Mouse (Mus musculus): ENCODE data around the gene Samd13. TPM values are rescaled to one million over a fixed set of nuclear protein-coding genes. Genes with fewer than 3 reads are reported as not detected.

Samd13 gene
- polyA plus RNA-seq, 1 experiment from 2014 or later: 1.3 TPM

GRCm38 (mm10) chr3:146602531-146602930, 82.9 kb downstream of the Samd13 start:
- Histone ChIP-seq H3K9ac (ENCODE audit: low read length) (no peak overlapping the region), H3K9me3 (ENCODE audit: control insufficient read depth, low read length) (no peaks in the 10 kb centered on the region), H3K36me3 (ENCODE audit: control insufficient read depth, insufficient read depth, low read length) (no peaks in the 10 kb centered on the region), H3K4me3 (ENCODE audit: low read depth, low read length) (no peak overlapping the region), H3K27me3 (ENCODE audit: control insufficient read depth, insufficient read depth, low read length) (no peaks in the 10 kb centered on the region), H3K4me1 (ENCODE audit: control insufficient read depth, insufficient read depth, low read length) (no peaks in the 10 kb centered on the region), H3K27ac (replicated peaks; ENCODE audit: low read depth, low read length) (no peak overlapping the region), H3K4me2 (ENCODE audit: low read depth, severe bottlenecking) (no peak overlapping the region)
- ATAC-seq (ENCODE audit: insufficient number of reproducible peaks, low FRiP score, low TSS enrichment, low read depth): no peak
- WGBS: 89% methylated on average over 3 of the region's 3 CpGs
- DNase-seq (ENCODE audit: low spot score): no peak

- no peaks in the 10 kb centered on the region for H3K36me3 ChIP-seq (ENCODE audit: control insufficient read depth, insufficient read depth, low read length)
- H3K4me1 ChIP-seq (ENCODE audit: control insufficient read depth, insufficient read depth, low read length): no peaks in the 10 kb centered on the region
- H3K4me2 ChIP-seq (ENCODE audit: low read depth, severe bottlenecking): no peak overlapping the region
- no peak overlapping the region for H3K9ac ChIP-seq (ENCODE audit: low read length)
- ATAC-seq (ENCODE audit: insufficient number of reproducible peaks, low FRiP score, low TSS enrichment, low read depth) (no peak), DNase-seq (ENCODE audit: low spot score) (no peak)
- no peaks in the 10 kb centered on the region for H3K9me3 ChIP-seq (ENCODE audit: control insufficient read depth, low read length)
- no peak overlapping the region for H3K4me3 ChIP-seq (ENCODE audit: low read depth, low read length)
- WGBS: 93% methylated on average over 2 of the region's 2 CpGs
- H3K27ac ChIP-seq (replicated peaks; ENCODE audit: low read depth, low read length): no peak overlapping the region
- H3K27me3 ChIP-seq (ENCODE audit: control insufficient read depth, insufficient read depth, low read length): no peaks in the 10 kb centered on the region
These were observed 84.2 kb downstream of the Samd13 start for GRCm38 (mm10) chr3:146601205-146601604.

DNA sequence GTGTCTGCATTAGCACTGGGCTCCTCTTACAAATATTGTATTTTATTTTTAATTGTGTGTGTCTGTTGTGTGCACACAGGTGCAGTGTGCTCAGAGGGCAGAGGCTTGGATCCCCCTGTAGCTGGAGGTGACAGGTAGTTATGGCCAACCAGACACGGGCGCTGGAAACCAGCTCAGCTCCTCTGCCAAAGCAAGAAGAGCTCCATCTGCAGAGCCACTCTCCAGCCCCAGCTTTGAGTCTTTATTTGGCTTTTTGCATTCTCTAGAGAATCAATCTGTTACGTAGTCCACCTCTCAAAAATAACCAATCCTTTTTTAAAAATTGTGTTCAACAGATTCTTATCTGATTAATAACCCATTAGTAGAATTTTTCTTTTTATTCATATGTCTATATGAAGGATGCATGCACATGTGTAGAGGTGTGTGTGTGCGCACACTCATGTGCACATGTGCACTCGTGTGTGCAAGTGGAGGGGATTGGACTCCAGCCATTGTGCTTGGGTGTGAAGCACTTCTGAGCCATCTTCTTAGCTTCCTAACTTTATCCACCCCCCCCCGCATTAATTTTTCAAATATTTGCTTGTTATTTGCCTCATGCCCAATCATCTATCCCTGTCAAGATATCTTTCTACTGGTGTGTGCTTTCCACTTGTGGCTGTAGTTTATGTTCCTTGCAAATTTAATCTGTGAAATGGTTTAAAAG, 86.0 kb downstream of the Samd13 start:
- Histone ChIP-seq H3K4me3 (ENCODE audit: low read depth, low read length) (no peak overlapping the region), H3K9ac (ENCODE audit: low read length) (no peak overlapping the region), H3K36me3 (ENCODE audit: control insufficient read depth, insufficient read depth, low read length) (no peaks in the 10 kb centered on the region), H3K27ac (replicated peaks; ENCODE audit: low read depth, low read length) (no peak overlapping the region), H3K27me3 (ENCODE audit: control insufficient read depth, insufficient read depth, low read length) (no peaks in the 10 kb centered on the region), H3K9me3 (ENCODE audit: control insufficient read depth, low read length) (no peaks in the 10 kb centered on the region), H3K4me1 (ENCODE audit: control insufficient read depth, insufficient read depth, low read length) (no peaks in the 10 kb centered on the region), H3K4me2 (ENCODE audit: low read depth, severe bottlenecking) (no peak overlapping the region)
- no peak for ATAC-seq (ENCODE audit: insufficient number of reproducible peaks, low FRiP score, low TSS enrichment, low read depth)
- no peak for DNase-seq (ENCODE audit: low spot score)
- WGBS: 86% methylated on average over 6 of the region's 6 CpGs

- WGBS: 78% methylated on average over 6 of the region's 6 CpGs
- no peaks in the 10 kb centered on the region for H3K27me3 ChIP-seq (ENCODE audit: control insufficient read depth, insufficient read depth, low read length)
- ATAC-seq (ENCODE audit: insufficient number of reproducible peaks, low FRiP score, low TSS enrichment, low read depth) (no peak), DNase-seq (ENCODE audit: low spot score) (no peak)
- H3K4me3 ChIP-seq (ENCODE audit: low read depth, low read length): no peak overlapping the region
- H3K9me3 ChIP-seq (ENCODE audit: control insufficient read depth, low read length): no peaks in the 10 kb centered on the region
- H3K4me1 ChIP-seq (ENCODE audit: control insufficient read depth, insufficient read depth, low read length): no peaks in the 10 kb centered on the region
- H3K36me3 ChIP-seq (ENCODE audit: control insufficient read depth, insufficient read depth, low read length): no peaks in the 10 kb centered on the region
- no peak overlapping the region for H3K9ac ChIP-seq (ENCODE audit: low read length)
- H3K4me2 ChIP-seq (ENCODE audit: low read depth, severe bottlenecking): no peak overlapping the region
- H3K27ac ChIP-seq (replicated peaks; ENCODE audit: low read depth, low read length): no peak overlapping the region
These were observed 87.0 kb downstream of the Samd13 start for GRCm38 (mm10) chr3:146598411-146598810.

GRCm38 (mm10) chr3:146596864-146597263, 88.5 kb downstream of the Samd13 start:
- H3K27ac ChIP-seq (replicated peaks; ENCODE audit: low read depth, low read length): no peak overlapping the region
- no peaks in the 10 kb centered on the region for H3K27me3 ChIP-seq (ENCODE audit: control insufficient read depth, insufficient read depth, low read length)
- H3K9ac ChIP-seq (ENCODE audit: low read length): no peak overlapping the region
- no peaks in the 10 kb centered on the region for H3K36me3 ChIP-seq (ENCODE audit: control insufficient read depth, insufficient read depth, low read length)
- 90% methylated on average over 7 of the region's 7 CpGs for WGBS
- no peaks in the 10 kb centered on the region for H3K4me1 ChIP-seq (ENCODE audit: control insufficient read depth, insufficient read depth, low read length)
- ATAC-seq (ENCODE audit: insufficient number of reproducible peaks, low FRiP score, low TSS enrichment, low read depth) (no peak), DNase-seq (ENCODE audit: low spot score) (no peak)
- no peaks in the 10 kb centered on the region for H3K9me3 ChIP-seq (ENCODE audit: control insufficient read depth, low read length)
- H3K4me3 ChIP-seq (ENCODE audit: low read depth, low read length): no peak overlapping the region
- no peak overlapping the region for H3K4me2 ChIP-seq (ENCODE audit: low read depth, severe bottlenecking)

DNA sequence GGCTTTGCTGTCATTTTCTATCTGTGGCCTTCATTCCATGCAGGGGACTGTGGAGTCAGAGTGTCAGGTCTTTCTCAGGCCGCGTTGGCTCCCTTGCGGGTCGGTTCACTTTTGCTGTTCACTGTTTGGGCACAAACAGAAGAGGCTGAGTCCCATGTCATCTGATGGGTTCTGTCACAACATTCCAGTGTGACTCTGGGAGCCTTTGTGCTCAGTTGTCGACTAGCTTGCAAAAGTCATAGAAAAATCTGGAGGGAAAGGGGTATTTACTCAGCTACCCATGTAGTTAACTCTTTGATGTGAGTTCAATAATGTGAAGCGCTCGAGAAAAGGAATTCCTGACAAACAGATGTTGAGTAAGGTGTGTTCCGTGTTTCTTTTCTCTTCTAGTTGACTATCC, 89.0 kb downstream of the Samd13 start:
- Histone ChIP-seq H3K4me2 (ENCODE audit: low read depth, severe bottlenecking) (no peak overlapping the region), H3K9me3 (ENCODE audit: control insufficient read depth, low read length) (no peaks in the 10 kb centered on the region), H3K27ac (replicated peaks; ENCODE audit: low read depth, low read length) (no peak overlapping the region), H3K9ac (ENCODE audit: low read length) (no peak overlapping the region), H3K36me3 (ENCODE audit: control insufficient read depth, insufficient read depth, low read length) (no peaks in the 10 kb centered on the region), H3K27me3 (ENCODE audit: control insufficient read depth, insufficient read depth, low read length) (no peaks in the 10 kb centered on the region), H3K4me1 (ENCODE audit: control insufficient read depth, insufficient read depth, low read length) (no peaks in the 10 kb centered on the region), H3K4me3 (ENCODE audit: low read depth, low read length) (no peak overlapping the region)
- 84% methylated on average over 8 of the region's 8 CpGs for WGBS
- DNase-seq (ENCODE audit: low spot score) (no peak), ATAC-seq (ENCODE audit: insufficient number of reproducible peaks, low FRiP score, low TSS enrichment, low read depth) (no peak)

DNA sequence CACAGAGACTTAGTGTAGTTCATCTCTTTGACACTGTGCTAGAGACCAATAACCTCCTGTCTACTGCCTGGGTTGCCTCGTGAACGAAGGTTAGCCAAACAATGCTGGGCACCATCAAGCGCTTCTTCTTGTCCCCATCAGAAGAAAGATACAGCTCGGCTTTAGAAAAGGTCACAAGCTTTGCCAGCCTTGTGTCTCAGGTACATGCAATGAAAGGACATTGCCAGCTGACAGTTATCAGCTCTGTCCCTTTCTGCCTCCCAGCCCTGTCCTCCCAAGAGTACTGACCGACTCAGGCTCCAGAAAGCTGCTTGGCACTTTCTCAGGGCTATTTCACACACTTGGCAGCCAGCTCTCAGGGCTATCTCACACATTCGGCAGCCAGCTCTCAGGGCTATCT, 90.0 kb downstream of the Samd13 start:
- Histone ChIP-seq H3K9me3 (ENCODE audit: control insufficient read depth, low read length) (no peaks in the 10 kb centered on the region), H3K4me2 (ENCODE audit: low read depth, severe bottlenecking) (no peak overlapping the region), H3K4me3 (ENCODE audit: low read depth, low read length) (no peak overlapping the region), H3K36me3 (ENCODE audit: control insufficient read depth, insufficient read depth, low read length) (no peaks in the 10 kb centered on the region), H3K4me1 (ENCODE audit: control insufficient read depth, insufficient read depth, low read length) (no peaks in the 10 kb centered on the region), H3K27me3 (ENCODE audit: control insufficient read depth, insufficient read depth, low read length) (no peaks in the 10 kb centered on the region), H3K9ac (ENCODE audit: low read length) (no peak overlapping the region), H3K27ac (replicated peaks; ENCODE audit: low read depth, low read length) (no peak overlapping the region)
- no peak for ATAC-seq (ENCODE audit: insufficient number of reproducible peaks, low FRiP score, low TSS enrichment, low read depth)
- 90% methylated on average over 6 of the region's 6 CpGs for WGBS
- DNase-seq (ENCODE audit: low spot score): no peak

All from limb, embryonic 11.5 days (tissue).